In the genomic region with DNA sequence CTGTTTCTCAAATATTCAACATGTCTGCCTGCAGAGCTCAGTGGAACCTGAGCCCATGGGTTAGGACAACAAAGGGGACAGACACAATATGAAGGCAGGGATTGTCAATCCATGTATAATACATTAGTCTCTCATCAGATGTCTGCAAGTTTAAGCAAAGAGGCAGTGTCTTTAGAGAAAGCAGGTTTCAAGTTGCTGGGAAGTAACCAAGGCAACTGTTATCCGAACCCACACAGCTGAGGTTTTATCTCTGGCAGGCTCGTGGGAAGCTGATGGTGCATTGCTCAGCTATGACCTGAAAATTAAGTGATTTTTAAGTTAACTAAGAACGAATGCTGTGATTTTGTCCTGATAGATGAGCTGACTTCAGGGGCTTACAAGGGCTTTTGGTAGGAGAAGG, we compare ENCODE assay signal across 18 mouse cellular contexts. TPM values are rescaled to one million over a fixed set of nuclear protein-coding genes. Genes with fewer than 3 reads are reported as not detected.
A peak's percentile ranks its signal among the peaks of the same experiment; 100 is the strongest.
DNase-seq lines count a peak whose midpoint lies in the region; TF ChIP-seq lines count a peak whose summit lies in the region.
"Had no signal": no experiment of that assay in that cellular context is flagged by ENCODE, and none has a peak within 500 bp of the region (broad histone marks: within the 10 kb centered on the region; RNA-seq: fewer than 3 reads in every experiment).

No protein-coding gene starts in this region.

- intact Hi-C loops in left cerebral cortex, postnatal 14 days (cut with DNase I): no loop called here

- peak; percentile 35 to 60 for DNase-seq in layer of hippocampus, adult 18-20 months (ENCODE audit: low spot score in 2 of 2)
- DNase-seq in layer of hippocampus, postnatal 25 days (ENCODE audit: extremely low spot score in 1 of 2, low spot score in 1 of 2): no peak
- peak; percentile 84 for DNase-seq in brain, adult 2 months (ENCODE audit: low read depth, low spot score)
- peak; percentile 58 to 76 for DNase-seq in left cerebral cortex, postnatal 14 days (ENCODE audit: low spot score in 2 of 2)
- no peak for DNase-seq in lung, postnatal 10 days
- DNase-seq in thymus, postnatal 36 days: no peak
- DNase-seq: adrenal gland, adult 8-10 months; cerebellum, adult 18-20 months; heart, adult 11 months; kidney, adult 18-20 months; lung, adult 18-20 months had no signal

- no peak overlapping the region for H3K4me3 ChIP-seq in cortical plate, adult 2 months (ENCODE audit: insufficient read depth, low read length)
- H3K4me3 ChIP-seq: embryonic facial prominence, embryonic 13.5 days; forebrain, embryonic 15.5 days; megakaryocyte, embryonic 14.5 days had no signal

- no peak for TF ChIP-seq CTCF in cortical plate, adult 2 months (IDR thresholded peaks at IDR 0.05; ENCODE audit: extremely low read depth, insufficient read depth, low read length)

- H3K27ac ChIP-seq in cortical plate, adult 2 months (ENCODE audit: insufficient read depth, low read length): peak overlapping the region; percentile 86
- H3K27ac ChIP-seq: embryonic facial prominence, embryonic 13.5 days; forebrain, embryonic 15.5 days had no signal

- peaks cover 9% of the 10 kb centered on the region for H3K4me1 ChIP-seq in cortical plate, adult 2 months (ENCODE audit: control insufficient read depth, insufficient read depth, low read length)
- H3K4me1 ChIP-seq: megakaryocyte, embryonic 14.5 days had no signal

- no peak for TF ChIP-seq POLR2A in cortical plate, adult 2 months (IDR thresholded peaks at IDR 0.05; ENCODE audit: extremely low read depth, insufficient read depth, low read length)

RNA-seq across cellular contexts. Expression of a gene that starts 40.4 kb away (rescaled TPM):
- not detected for total RNA-seq in layer of hippocampus, adult 18-20 months (2021)
- not detected for total RNA-seq in layer of hippocampus, postnatal 25 days (2021)
- polyA plus RNA-seq in cortical plate, adult 2 months (2012; rRNA removed): not detected in 2 replicates
- total RNA-seq in left cerebral cortex, postnatal 14 days (2021): not detected
- total RNA-seq: left cerebral cortex, postnatal 10 days had no signal
- polyA plus RNA-seq: embryonic facial prominence, embryonic 13.5 days; forebrain, embryonic 15.5 days; neural tube, embryonic 11.5 days; stomach, embryonic 16.5 days had no signal

Comparison
In these comparisons a context has a peak if more than half of its experiments do, and no peak if none do; other contexts are left out.
1. DNase-seq: peak in layer of hippocampus, adult 18-20 months (2 of 2), brain, adult 2 months (single experiment) and left cerebral cortex, postnatal 14 days (2 of 2); none in layer of hippocampus, postnatal 25 days (0 of 2), lung, postnatal 10 days (single experiment) and thymus, postnatal 36 days (0 of 2).